Mouse (Mus musculus) E14TG2a.4 (cell line): ENCODE measurements around the gene Naa38.

ENCODE experiments used
- H3K27me3 ChIP-seq: 2 replicates; pipeline ENCODE4 v1.6.1; 2014; ENCODE audit warnings: low read length, control low read depth; ENCODE audit not compliant: insufficient read depth
- H3K36me3 ChIP-seq: 2 replicates; pipeline ENCODE4 v1.6.1; 2014; ENCODE audit warnings: low read length, control low read depth; ENCODE audit not compliant: insufficient read depth
- H3K4me1 ChIP-seq: replicated peaks from 2 replicates; pipeline ENCODE4 v1.6.1; 2014; ENCODE audit warnings: low read depth, low read length, control low read depth
- H3K4me3 ChIP-seq: replicated peaks from 2 replicates; pipeline ENCODE4 v1.5.1; 2014; ENCODE audit warnings: mild to moderate bottlenecking, low read length
- H3K9me3 ChIP-seq: 2 replicates; pipeline ENCODE4 v1.6.1; 2014; ENCODE audit warnings: low read length, control low read depth
- CTCF ChIP-seq: conservative IDR thresholded peaks from 2 replicates; pipeline ENCODE4 v1.5.1; 2014; ENCODE audit warnings: low read length
- NANOG ChIP-seq: IDR thresholded peaks from 2 replicates; pipeline ENCODE4 v1.6.1; 2014; ENCODE audit warnings: borderline replicate concordance, low read length, mixed read lengths
- POU5F1 ChIP-seq: IDR thresholded peaks from 2 replicates; pipeline ENCODE4 v1.6.1; 2014; ENCODE audit warnings: low read length, borderline replicate concordance

Naa38 gene

DNA sequence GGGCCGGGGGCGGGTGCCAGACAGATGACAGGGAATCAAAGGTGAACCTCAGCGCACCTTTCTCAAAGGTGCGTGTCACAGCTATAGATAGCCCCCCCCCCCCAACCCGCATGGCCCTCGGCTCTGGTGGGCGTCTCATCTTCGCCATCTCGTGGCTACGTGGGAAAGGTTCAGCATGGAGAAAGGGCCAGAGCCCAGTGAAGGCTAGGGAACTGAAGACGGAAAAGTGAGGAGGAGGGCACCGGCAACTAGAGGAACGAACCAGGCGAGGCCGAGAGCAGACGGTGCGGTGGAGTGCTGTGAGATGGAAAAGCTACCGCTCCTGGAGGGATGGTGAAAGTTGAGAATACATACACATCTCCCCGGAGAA, 24.1 kb downstream of the Naa38 start:
- Histone ChIP-seq H3K9me3 (no peaks in the 10 kb centered on the region), H3K27me3 (peaks cover 35% of the 10 kb centered on the region), H3K4me3 (peak overlapping the region; percentile 83), H3K4me1 (peaks cover 58% of the 10 kb centered on the region), H3K36me3 (no peaks in the 10 kb centered on the region)
- TF ChIP-seq NANOG, result no peak
- TF ChIP-seq POU5F1, result no peak
- no peak for TF ChIP-seq CTCF

- H3K9me3 ChIP-seq, result no peaks in the 10 kb centered on the region
- no peak for TF ChIP-seq CTCF
- TF ChIP-seq POU5F1, result no peak
- no peak for TF ChIP-seq NANOG
- no peaks in the 10 kb centered on the region for H3K36me3 ChIP-seq
Measured at GRCm38 (mm10) chr11:69419813-69420553, 24.7 kb downstream of the Naa38 start.

GRCm38 (mm10) chr11:69420554-69421000, 25.3 kb downstream of the Naa38 start:
- H3K36me3 ChIP-seq, result no peaks in the 10 kb centered on the region
- peaks cover 36% of the 10 kb centered on the region for H3K27me3 ChIP-seq
- TF ChIP-seq NANOG (no peak), POU5F1 (no peak), CTCF (no peak)
- H3K4me1 ChIP-seq, result peaks cover 50% of the 10 kb centered on the region
- H3K4me3 ChIP-seq, result peak overlapping the region; percentile 83
- no peaks in the 10 kb centered on the region for H3K9me3 ChIP-seq

More at GRCm38 (mm10) chr11:69419813-69420553, 24.7 kb downstream of the Naa38 start:
- peaks cover 36% of the 10 kb centered on the region for H3K27me3 ChIP-seq
- peaks cover 53% of the 10 kb centered on the region for H3K4me1 ChIP-seq
- H3K4me3 ChIP-seq, result peak overlapping the region; percentile 83

- H3K27me3 ChIP-seq, result peaks cover 36% of the 10 kb centered on the region
- TF ChIP-seq CTCF (no peak), POU5F1 (no peak), NANOG (no peak)
- no peaks in the 10 kb centered on the region for H3K9me3 ChIP-seq
- peak overlapping the region; percentile 83 for H3K4me3 ChIP-seq
- H3K4me1 ChIP-seq, result peaks cover 54% of the 10 kb centered on the region
- no peaks in the 10 kb centered on the region for H3K36me3 ChIP-seq
Measured at GRCm38 (mm10) chr11:69421131-69421977, 26.1 kb downstream of the Naa38 start.

DNA sequence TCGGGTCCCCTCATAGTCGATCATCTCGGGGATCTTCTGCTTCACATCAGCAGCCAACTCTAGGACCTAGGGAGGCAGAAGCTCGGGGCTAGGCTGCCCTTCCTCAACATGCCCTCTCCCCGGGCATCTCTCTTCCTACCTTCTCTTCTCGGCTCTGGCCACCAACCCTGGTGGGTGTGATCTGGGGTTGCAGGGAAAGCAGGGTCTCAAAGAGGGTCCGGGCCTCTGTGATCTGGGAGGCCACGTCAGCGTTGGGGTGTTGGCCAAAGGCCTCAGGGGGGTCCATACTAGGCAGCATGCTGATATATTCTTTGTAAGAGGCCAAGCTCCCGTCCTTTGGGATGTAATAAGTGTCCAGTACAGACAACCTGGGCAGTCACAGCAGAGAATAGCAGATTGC, 27.6 kb downstream of the Naa38 start:
- Histone ChIP-seq H3K36me3 (no peaks in the 10 kb centered on the region), H3K27me3 (peaks cover 36% of the 10 kb centered on the region), H3K4me3 (no peak overlapping the region), H3K4me1 (peaks cover 57% of the 10 kb centered on the region), H3K9me3 (no peaks in the 10 kb centered on the region)
- TF ChIP-seq CTCF, result no peak
- no peak for TF ChIP-seq NANOG
- no peak for TF ChIP-seq POU5F1

DNA sequence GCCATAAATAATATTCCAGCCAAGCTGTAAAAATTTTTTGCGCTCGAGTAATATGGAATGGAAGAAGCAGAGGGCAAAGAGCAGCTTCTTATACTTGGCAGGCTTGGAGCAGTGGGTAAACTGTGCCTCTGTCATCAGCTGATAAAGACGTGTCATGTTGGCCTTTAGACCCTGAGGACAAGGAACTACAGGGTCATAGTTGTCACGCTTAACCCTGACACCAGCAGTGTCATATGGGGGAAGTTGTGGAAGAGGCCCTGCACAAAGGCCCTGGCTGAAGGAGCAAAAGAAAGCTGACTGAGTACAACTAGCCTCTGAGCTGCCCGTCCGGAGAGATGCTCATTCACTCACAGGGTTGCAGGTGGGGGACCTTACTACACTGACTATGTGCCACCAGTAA, 28.6 kb downstream of the Naa38 start:
- Histone ChIP-seq H3K4me3 (no peak overlapping the region), H3K27me3 (peaks cover 36% of the 10 kb centered on the region), H3K36me3 (no peaks in the 10 kb centered on the region), H3K4me1 (peaks cover 61% of the 10 kb centered on the region), H3K9me3 (no peaks in the 10 kb centered on the region)
- TF ChIP-seq POU5F1, result no peak
- TF ChIP-seq CTCF, result no peak
- no peak for TF ChIP-seq NANOG

DNA sequence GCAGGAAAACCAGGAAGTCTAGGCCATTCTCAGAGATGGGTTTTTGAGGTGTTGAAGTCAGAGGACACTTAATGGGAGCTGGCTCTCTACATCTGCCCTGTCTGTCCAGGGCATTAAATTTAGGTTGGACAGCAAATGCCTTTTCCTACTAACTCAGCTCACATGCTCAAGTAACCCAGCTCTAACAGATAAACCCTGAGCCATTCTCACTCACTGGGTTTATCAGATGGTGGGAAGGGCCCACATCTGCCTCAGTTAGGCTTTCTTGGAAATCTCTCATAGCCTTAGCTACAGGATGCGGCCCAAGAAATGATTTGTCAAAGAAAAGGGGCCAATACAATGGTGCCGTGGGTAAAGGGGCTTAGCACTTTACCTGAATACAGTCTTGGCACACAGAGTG, 31.0 kb downstream of the Naa38 start:
- H3K4me3 ChIP-seq, result no peak overlapping the region
- no peaks in the 10 kb centered on the region for H3K36me3 ChIP-seq
- no peaks in the 10 kb centered on the region for H3K9me3 ChIP-seq
- TF ChIP-seq POU5F1 (no peak), CTCF (no peak), NANOG (no peak)
- peaks cover 57% of the 10 kb centered on the region for H3K4me1 ChIP-seq
- H3K27me3 ChIP-seq, result peaks cover 34% of the 10 kb centered on the region

GRCm38 (mm10) chr11:69428751-69429150, 33.5 kb downstream of the Naa38 start:
- Histone ChIP-seq H3K27me3 (peaks cover 25% of the 10 kb centered on the region), H3K4me3 (no peak overlapping the region), H3K9me3 (no peaks in the 10 kb centered on the region), H3K4me1 (peaks cover 64% of the 10 kb centered on the region), H3K36me3 (no peaks in the 10 kb centered on the region)
- TF ChIP-seq NANOG (no peak), POU5F1 (no peak), CTCF (no peak)
